Mouse (Mus musculus) testis, adult 2 months (tissue): ENCODE measurements around the gene Bsg.

ENCODE experiments used
- CTCF ChIP-seq: fragments of 200-500 bp; IDR thresholded peaks from 2 replicates; pipeline ENCODE4 v1.5.1; 2012; ENCODE audit warnings: low read depth, mild to moderate bottlenecking, inconsistent platforms, low read length, moderate library complexity; ENCODE audit not compliant: control insufficient read depth, insufficient read depth, insufficient replicate concordance
- POLR2A ChIP-seq: fragments of 200-500 bp; IDR thresholded peaks from 2 replicates; pipeline ENCODE4 v1.6.1; 2012; ENCODE audit warnings: low read depth, mild to moderate bottlenecking, inconsistent platforms, low read length, moderate library complexity; ENCODE audit not compliant: control insufficient read depth

GRCm38 (mm10) chr10:79675346-79676035 lies 28.8 kb upstream of the Bsg start:
- TF ChIP-seq CTCF, result no peak
- no peak for TF ChIP-seq POLR2A
